Mouse (Mus musculus) embryonic facial prominence, embryonic 14.5 days (tissue): ENCODE results near the gene Fam171a2. TPM values are rescaled to one million over a fixed set of nuclear protein-coding genes. Genes with fewer than 3 reads are reported as not detected.

Experiments used
- ATAC-seq: fragments of 200-750 bp; cut with Nextera tagmentation; 2 replicates; pipeline ENCODE4 v1.8.0; 2017; ENCODE audit warnings: low read depth, moderate number of reproducible peaks, moderate TSS enrichment
- DNase-seq: peaks from one replicate; pipeline ENCODE4 v3.0.0-alpha.2; 2015; ENCODE audit warnings: low spot score
- H3K27ac ChIP-seq: fragments of 300-500 bp; sonication (generic); replicated peaks from 2 replicates; pipeline ENCODE4 v1.5.1; 2014; ENCODE audit warnings: low read depth, mild to moderate bottlenecking, low read length, moderate library complexity
- H3K27me3 ChIP-seq: fragments of 300-500 bp; sonication (generic); replicated peaks from 2 replicates; pipeline ENCODE4 v1.6.1; 2014; ENCODE audit warnings: low read length; ENCODE audit not compliant: control insufficient read depth, insufficient read depth
- H3K36me3 ChIP-seq: fragments of 300-500 bp; sonication (generic); 2 replicates; pipeline ENCODE4 v1.6.1; 2014; ENCODE audit warnings: low read length, mixed read lengths; ENCODE audit not compliant: control insufficient read depth, insufficient read depth
- H3K4me1 ChIP-seq: fragments of 300-500 bp; sonication (generic); 2 replicates; pipeline ENCODE4 v1.6.1; 2014; ENCODE audit warnings: antibody characterized with exemption, low read length; ENCODE audit not compliant: control insufficient read depth, insufficient read depth
- H3K4me2 ChIP-seq: fragments of 300-500 bp; sonication (generic); 2 replicates; pipeline ENCODE4 v1.6.1; 2014; ENCODE audit warnings: low read depth, mild to moderate bottlenecking, low read length, moderate library complexity, mixed read lengths
- H3K4me3 ChIP-seq: fragments of 300-500 bp; sonication (generic); 2 replicates; pipeline ENCODE4 v1.5.1; 2014; ENCODE audit warnings: low read depth, mild to moderate bottlenecking, low read length
- H3K9ac ChIP-seq: fragments of 300-500 bp; sonication (generic); 2 replicates; pipeline ENCODE4 v1.6.1; 2014; ENCODE audit warnings: low read depth, mild to moderate bottlenecking, low read length, moderate library complexity, mixed read lengths
- H3K9me3 ChIP-seq: fragments of 300-500 bp; sonication (generic); 2 replicates; pipeline ENCODE4 v1.6.1; 2016; ENCODE audit warnings: low read length; ENCODE audit not compliant: control insufficient read depth
- WGBS: fragments of 180-500 bp; shearing (Covaris S2); extraction: QIAGEN DNeasy Blood & Tissue Kit; methylation state at CpG from one replicate; pipeline ENCODE4 v1.1.7; 2014; 5-methylcytosine and 5-hydroxymethylcytosine counted together
- polyA plus RNA-seq: library from polyadenylated mRNA; unstranded; fragments of >200 nt; fragmentation: Nextera tagmentation; extraction: Ambion mirVana; gene quantifications from 2 replicates; pipeline ENCODE4 v1.2.1, GENCODE M21; 2014

The Fam171a2 gene
- 6.8 and 10.7 TPM in 2 replicates for polyA plus RNA-seq

GRCm38 (mm10) chr11:102447497-102447896, at the start of gene Fam171a2:
Gene Fam171a2 (minus strand): TSS chr11:102447682.
- peak; percentile 81 for DNase-seq
- peak; percentile 71 for ATAC-seq
- Histone ChIP-seq H3K9ac (peak within 1 kb of the TSS; percentile 98), H3K4me3 (peak within 1 kb of the TSS; percentile 95), H3K36me3 (peaks cover 14% of the 10 kb centered on the region), H3K4me1 (peaks cover 33% of the 10 kb centered on the region), H3K4me2 (peak within 1 kb of the TSS; percentile 86), H3K27ac (peak within 1 kb of the TSS; percentile 92), H3K9me3 (no peaks in the 10 kb centered on the region), H3K27me3 (no peaks in the 10 kb centered on the region)
- 0% methylated on average over 3 of the region's 40 CpGs for WGBS

- Histone ChIP-seq H3K36me3 (peaks cover 67% of the 10 kb centered on the region), H3K4me3 (no peak overlapping the region), H3K9ac (no peak overlapping the region), H3K4me2 (no peak overlapping the region), H3K27ac (no peak overlapping the region), H3K9me3 (no peaks in the 10 kb centered on the region), H3K27me3 (no peaks in the 10 kb centered on the region), H3K4me1 (no peaks in the 10 kb centered on the region)
- ATAC-seq (no peak), DNase-seq (no peak)
- WGBS = 82% methylated on average over 2 of the region's 2 CpGs
Measured at GRCm38 (mm10) chr11:102496732-102497131, 49.2 kb upstream of the Fam171a2 start.

DNA sequence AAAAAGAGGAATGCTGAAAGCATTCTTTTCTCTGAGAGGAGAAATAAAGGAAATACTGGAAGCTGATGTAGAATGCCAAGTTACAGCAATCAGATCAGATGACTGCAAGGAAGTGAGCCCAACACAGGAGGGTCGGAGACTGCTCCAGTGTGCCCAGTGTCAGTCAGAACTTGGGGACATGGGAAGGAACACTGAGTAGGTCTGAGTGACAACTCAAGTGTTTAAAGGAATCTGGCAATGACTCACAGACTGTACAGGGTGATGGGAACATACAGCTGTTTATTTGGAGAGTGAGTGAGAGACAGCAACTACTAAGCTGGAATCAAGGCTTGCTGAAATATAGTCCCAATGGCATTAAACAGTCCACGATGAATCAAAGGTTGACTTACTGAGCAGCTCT, 48.7 kb upstream of the Fam171a2 start:
- no peaks in the 10 kb centered on the region for H3K4me1 ChIP-seq
- ATAC-seq (no peak), DNase-seq (no peak)
- no peak overlapping the region for H3K9ac ChIP-seq
- H3K27ac ChIP-seq = no peak overlapping the region
- no peaks in the 10 kb centered on the region for H3K9me3 ChIP-seq
- H3K4me2 ChIP-seq = no peak overlapping the region
- peaks cover 65% of the 10 kb centered on the region for H3K36me3 ChIP-seq
- H3K27me3 ChIP-seq = no peaks in the 10 kb centered on the region
- WGBS = 70% methylated on average over 2 of the region's 2 CpGs
- H3K4me3 ChIP-seq = no peak overlapping the region

- Histone ChIP-seq H3K9ac (no peak overlapping the region), H3K9me3 (no peaks in the 10 kb centered on the region), H3K4me2 (no peak overlapping the region), H3K27ac (no peak overlapping the region), H3K36me3 (peaks cover 60% of the 10 kb centered on the region), H3K4me1 (no peaks in the 10 kb centered on the region), H3K27me3 (no peaks in the 10 kb centered on the region), H3K4me3 (no peak overlapping the region)
- no peak for DNase-seq
- no peak for ATAC-seq
- WGBS = 95% methylated on average over 5 of the region's 5 CpGs
Measured at GRCm38 (mm10) chr11:102495742-102496141, 48.3 kb upstream of the Fam171a2 start.

DNA sequence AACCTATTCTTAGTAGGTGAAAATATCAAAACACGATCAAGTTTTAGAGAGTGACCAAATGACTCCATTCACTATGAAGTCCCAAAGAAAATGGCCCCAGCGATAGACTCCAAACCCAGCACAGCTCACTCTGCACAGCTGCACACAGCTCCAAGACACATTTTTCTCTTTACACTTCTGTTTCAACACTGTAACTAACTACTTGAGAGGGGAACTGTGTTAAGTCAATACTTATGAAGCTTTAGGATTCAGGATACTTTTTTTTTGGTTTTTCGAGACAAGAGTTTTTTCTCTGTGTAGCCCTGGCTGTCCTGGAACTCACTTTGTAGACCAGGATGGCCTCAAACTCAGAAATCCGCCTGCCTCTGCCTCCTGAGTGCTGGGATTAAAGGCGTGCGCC, 47.6 kb upstream of the Fam171a2 start:
- H3K9ac ChIP-seq = no peak overlapping the region
- DNase-seq (no peak), ATAC-seq (no peak)
- H3K36me3 ChIP-seq = peaks cover 54% of the 10 kb centered on the region
- H3K9me3 ChIP-seq = no peaks in the 10 kb centered on the region
- no peaks in the 10 kb centered on the region for H3K27me3 ChIP-seq
- no peak overlapping the region for H3K27ac ChIP-seq
- no peak overlapping the region for H3K4me3 ChIP-seq
- H3K4me1 ChIP-seq = no peaks in the 10 kb centered on the region
- WGBS = 95% methylated on average over 6 of the region's 6 CpGs
- no peak overlapping the region for H3K4me2 ChIP-seq

GRCm38 (mm10) chr11:102494063-102494650, 46.7 kb upstream of the Fam171a2 start:
- Histone ChIP-seq H3K36me3 (peaks cover 46% of the 10 kb centered on the region), H3K4me3 (no peak overlapping the region), H3K27me3 (no peaks in the 10 kb centered on the region), H3K4me1 (no peaks in the 10 kb centered on the region), H3K27ac (no peak overlapping the region), H3K9me3 (no peaks in the 10 kb centered on the region), H3K4me2 (no peak overlapping the region), H3K9ac (no peak overlapping the region)
- ATAC-seq (no peak), DNase-seq (no peak)
- 89% methylated on average over 7 of the region's 7 CpGs for WGBS

DNA sequence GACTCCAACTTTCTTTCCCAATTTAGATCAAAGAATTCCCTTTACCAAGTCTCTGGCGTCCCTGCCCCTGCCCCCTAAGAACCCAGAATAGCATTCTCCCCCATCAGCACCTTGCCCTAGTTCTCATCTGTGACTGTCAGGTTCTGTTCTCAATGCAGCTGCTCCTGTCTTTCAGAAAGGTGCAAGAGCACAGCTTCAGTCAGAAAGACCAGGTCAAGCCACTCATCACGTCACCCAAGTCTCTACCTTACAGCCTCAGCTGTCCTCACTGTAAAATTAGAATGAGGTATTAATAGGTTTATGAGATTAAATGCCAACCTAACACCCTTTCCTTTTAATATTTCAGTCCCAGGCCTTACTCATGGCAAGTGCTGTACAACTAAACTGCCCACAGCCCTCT, 45.8 kb upstream of the Fam171a2 start:
- ATAC-seq = no peak
- Histone ChIP-seq H3K36me3 (peaks cover 39% of the 10 kb centered on the region), H3K4me1 (no peaks in the 10 kb centered on the region), H3K9me3 (no peaks in the 10 kb centered on the region), H3K9ac (no peak overlapping the region), H3K27ac (no peak overlapping the region), H3K27me3 (no peaks in the 10 kb centered on the region), H3K4me2 (no peak overlapping the region), H3K4me3 (no peak overlapping the region)
- peak; percentile 25 for DNase-seq
- 94% methylated on average over 2 of the region's 2 CpGs for WGBS

- peak overlapping the region; percentile 10; the same call in 1 of the 2 replicates for H3K27ac ChIP-seq
- no peaks in the 10 kb centered on the region for H3K27me3 ChIP-seq
- WGBS = 87% methylated on average over 2 of the region's 2 CpGs
- H3K9me3 ChIP-seq = no peaks in the 10 kb centered on the region
- H3K4me2 ChIP-seq = no peak overlapping the region
- no peak overlapping the region for H3K4me3 ChIP-seq
- no peak overlapping the region for H3K9ac ChIP-seq
- no peak for ATAC-seq
- H3K4me1 ChIP-seq = no peaks in the 10 kb centered on the region
- peaks cover 46% of the 10 kb centered on the region for H3K36me3 ChIP-seq
- no peak for DNase-seq
Measured at GRCm38 (mm10) chr11:102487901-102488300, 40.4 kb upstream of the Fam171a2 start.

DNA sequence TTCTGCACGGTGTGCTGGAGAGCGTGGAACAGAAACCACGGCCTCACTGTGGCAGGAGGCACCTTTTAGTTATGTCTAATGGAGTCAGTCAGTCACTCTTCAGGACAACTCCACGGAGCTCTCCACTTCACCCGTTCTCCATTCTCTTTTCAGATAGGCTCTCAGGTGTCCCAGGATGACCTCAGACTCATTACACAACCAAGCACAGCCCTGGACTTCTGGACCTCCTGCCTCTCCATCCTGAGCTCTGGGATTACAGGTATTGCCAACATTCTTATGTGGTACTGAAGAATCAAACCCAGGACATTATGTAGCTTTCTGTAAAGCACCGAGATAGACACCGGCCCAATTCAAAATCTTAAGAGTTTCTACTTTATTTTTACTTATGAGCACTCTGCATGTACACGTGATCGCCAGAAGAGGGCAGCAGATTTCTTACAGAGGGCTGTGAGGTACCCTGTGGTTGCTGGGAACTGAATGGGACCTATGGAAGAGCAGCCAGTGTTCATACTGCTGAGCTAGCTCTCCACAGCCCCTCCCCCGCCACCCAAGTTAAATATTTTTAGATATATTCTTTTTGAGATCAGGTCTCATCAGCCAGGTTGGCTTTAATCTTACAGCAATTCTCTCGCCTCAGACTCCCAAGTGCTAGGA, 39.4 kb upstream of the Fam171a2 start:
- peaks cover 48% of the 10 kb centered on the region for H3K36me3 ChIP-seq
- DNase-seq (peak; percentile 92), ATAC-seq (peak; percentile 85)
- no peak overlapping the region for H3K4me2 ChIP-seq
- H3K27me3 ChIP-seq = no peaks in the 10 kb centered on the region
- no peaks in the 10 kb centered on the region for H3K9me3 ChIP-seq
- H3K4me3 ChIP-seq = no peak overlapping the region
- no peaks in the 10 kb centered on the region for H3K4me1 ChIP-seq
- H3K9ac ChIP-seq = no peak overlapping the region
- H3K27ac ChIP-seq = no peak overlapping the region
- WGBS = 70% methylated on average over 11 of the region's 11 CpGs
